Mouse (Mus musculus): ENCODE results near the gene Gm15023.
"Not testable (repeated sequence)": the region's sequence is repeated elsewhere in the genome, so short reads cannot be mapped to it uniquely, and the experiment has no call there.

Gene Gm15023

DNA sequence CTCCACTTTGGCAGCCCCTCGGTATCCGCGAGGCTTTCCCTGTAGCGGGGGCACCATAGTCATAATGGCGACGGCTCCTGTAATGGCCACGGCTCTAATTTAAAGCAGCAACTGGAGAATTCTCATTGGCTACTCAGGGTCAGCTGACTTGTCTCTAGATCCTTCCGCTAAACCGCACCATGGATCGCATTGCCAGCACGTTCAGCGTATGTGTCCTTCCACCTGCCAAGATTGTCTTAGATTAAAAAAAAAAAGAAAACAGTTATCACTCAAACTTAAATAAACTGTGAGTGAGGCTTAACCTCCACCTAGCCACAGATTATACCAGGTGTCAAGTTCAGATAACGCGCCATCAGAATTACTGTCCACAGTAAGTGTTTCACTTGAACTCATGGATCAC, at the start of gene Gm15023:
Gene Gm15023 (minus strand): TSS at position 101 of the 400 bp plus-strand sequence.
- not testable (repeated sequence) for DNase-seq

DNA sequence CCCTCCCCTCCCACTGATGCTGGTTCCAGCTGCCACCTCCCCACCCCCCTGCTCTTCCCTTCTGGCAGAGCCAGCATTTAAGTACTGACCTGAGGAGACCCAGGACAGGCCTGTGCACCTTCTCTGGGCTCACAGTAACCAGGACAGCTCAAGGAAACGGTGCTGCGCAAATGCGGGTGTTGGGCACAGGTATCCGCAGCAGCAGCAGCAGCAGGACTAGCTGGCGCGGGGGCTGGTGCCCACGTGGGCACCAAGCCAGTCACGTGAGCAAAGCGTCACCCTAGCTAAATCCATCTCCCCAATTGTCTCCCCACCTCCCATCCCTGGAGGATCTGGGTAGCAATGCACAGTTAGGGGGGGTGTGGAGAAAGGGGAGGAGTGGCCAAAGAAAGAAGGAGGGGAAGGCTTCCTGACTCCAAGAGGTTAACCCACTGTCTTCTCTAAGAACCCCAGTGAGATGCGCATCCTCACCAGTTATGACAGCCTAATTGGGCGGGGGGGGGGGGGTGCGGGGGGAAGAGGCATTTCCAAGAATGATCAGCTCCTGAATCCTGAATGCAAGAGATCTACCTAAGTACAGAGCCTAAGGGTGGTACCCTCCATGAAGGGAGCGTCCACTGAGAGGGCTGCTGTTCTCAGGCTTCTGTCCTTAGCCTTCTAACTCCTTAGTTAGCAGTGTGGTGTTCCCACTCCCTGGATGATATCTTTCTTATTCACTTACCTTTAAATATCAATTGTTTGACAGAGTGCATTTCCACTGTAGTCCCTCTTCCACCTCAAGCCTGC, 33.2 kb upstream of the Gm15023 start, which contains the start of gene Tceal6:
Gene Tceal6 (minus strand): TSS at position 252 of the 786 bp plus-strand sequence.
- no peak for DNase-seq

DNA sequence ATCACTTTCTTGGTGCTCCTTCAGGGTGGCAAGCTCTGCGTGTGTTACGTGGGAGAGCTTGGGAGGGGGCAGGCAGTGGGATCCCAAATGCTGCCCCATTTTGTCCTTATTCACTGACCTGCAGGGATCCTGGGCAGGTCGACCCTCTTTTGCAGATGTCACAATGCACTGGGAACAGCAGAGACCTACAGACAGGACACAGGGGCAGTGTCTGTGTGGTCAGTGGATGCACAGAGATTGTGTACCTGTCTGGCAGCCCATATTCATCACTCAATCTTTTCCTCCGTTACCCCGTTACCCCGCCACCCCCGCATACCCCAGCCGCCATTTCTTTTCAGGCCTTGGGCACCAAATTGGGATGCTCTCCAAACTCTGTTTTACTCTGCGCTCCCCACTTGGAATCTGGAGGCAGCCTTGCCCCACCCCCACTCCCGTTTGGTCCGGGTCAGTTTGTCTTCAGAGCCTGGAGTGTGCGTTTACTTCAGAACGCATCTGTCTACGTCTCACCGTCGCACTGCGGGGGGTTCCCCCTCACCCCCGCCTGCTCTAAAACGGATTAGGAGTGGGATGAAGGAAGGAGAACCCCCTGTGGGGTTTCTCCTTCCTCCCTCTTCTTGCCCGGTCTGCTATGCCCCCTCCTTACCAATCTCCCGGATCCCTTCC, 32.5 kb upstream of the Gm15023 start:
- DNase-seq = not testable (repeated sequence)

DNA sequence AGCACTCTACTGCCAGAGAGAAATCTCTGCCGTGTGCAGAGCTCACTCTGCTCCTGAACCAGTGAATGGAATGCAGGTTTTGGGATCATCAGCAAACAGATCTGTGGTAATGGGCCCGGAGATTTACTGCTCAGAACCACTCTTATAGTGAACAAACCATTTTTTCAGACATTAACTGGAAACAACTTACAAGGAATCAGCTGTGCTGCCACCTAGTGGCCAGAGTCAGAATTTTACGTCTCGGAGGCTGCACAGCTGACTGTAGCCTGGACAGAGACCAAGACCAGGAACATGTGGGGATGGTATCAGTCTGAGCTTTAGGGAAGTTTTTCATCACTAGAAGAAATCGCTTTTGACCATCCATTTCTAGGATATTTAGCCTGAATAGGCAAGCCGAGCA, 12.5 kb upstream of the Gm15023 start:
- not testable (repeated sequence) for DNase-seq

GRCm38 (mm10) chrX:135188661-135189060, 11.2 kb upstream of the Gm15023 start:
- not testable (repeated sequence) for DNase-seq

Measured in spleen, adult 18-20 months (tissue).